Comparison of ENCODE assay signal across 35 mouse cellular contexts in genomic region chr7:49853342-49854181, GRCm38 (mm10). TPM values are rescaled to one million over a fixed set of nuclear protein-coding genes. Genes with fewer than 3 reads are reported as not detected.
DNase-seq lines count a peak whose midpoint lies in the region; ATAC-seq and TF ChIP-seq lines count a peak whose summit lies in the region.
"Had no signal": no experiment of that assay in that cellular context is flagged by ENCODE, and none has a peak within 500 bp of the region (broad histone marks: within the 10 kb centered on the region; RNA-seq: fewer than 3 reads in every experiment).

No protein-coding gene starts in this region.

- H3K4me3 ChIP-seq in heart, embryonic 15.5 days: no peak overlapping the region
- H3K4me3 ChIP-seq in heart, embryonic 12.5 days: no peak overlapping the region
- H3K4me3 ChIP-seq in MEL (ENCODE audit: control insufficient read depth in 1 of 2, insufficient read depth in 1 of 2, low read depth in 2 of 2, low read length in 2 of 2): no peak overlapping the region
- no peak overlapping the region for H3K4me3 ChIP-seq in liver, embryonic 15.5 days (replicated peaks)
- H3K4me3 ChIP-seq: embryonic facial prominence, embryonic 13.5 days; erythroblast, embryonic 14.5 days; forebrain, embryonic 13.5 days; heart, adult 2 months; intestine, embryonic 15.5 days had no signal

- TF ChIP-seq EP300 in MEL (IDR thresholded peaks at IDR 0.05; ENCODE audit: low read depth in 1 of 2, low read length in 2 of 2): peak; percentile 55 to 59; a peak in 3 of 4 replicates

- H3K9me3 ChIP-seq in heart, embryonic 15.5 days (replicated peaks): no peaks in the 10 kb centered on the region
- no peaks in the 10 kb centered on the region for H3K9me3 ChIP-seq in heart, embryonic 12.5 days (replicated peaks)
- no peaks in the 10 kb centered on the region for H3K9me3 ChIP-seq in MEL (replicated peaks; ENCODE audit: insufficient read depth, low read length)
- H3K9me3 ChIP-seq in liver, embryonic 15.5 days (replicated peaks): no peaks in the 10 kb centered on the region
- H3K9me3 ChIP-seq: embryonic facial prominence, embryonic 13.5 days; forebrain, embryonic 13.5 days; intestine, embryonic 15.5 days had no signal

- H3K9ac ChIP-seq in heart, embryonic 15.5 days: no peak overlapping the region
- H3K9ac ChIP-seq in heart, embryonic 12.5 days: no peak overlapping the region
- no peak overlapping the region for H3K9ac ChIP-seq in MEL (ENCODE audit: control insufficient read depth, low read depth, low read length, poor library complexity, severe bottlenecking)
- no peak overlapping the region for H3K9ac ChIP-seq in liver, embryonic 15.5 days
- H3K9ac ChIP-seq: embryonic facial prominence, embryonic 13.5 days; forebrain, embryonic 13.5 days; intestine, embryonic 15.5 days; lung, embryonic 14.5 days had no signal

- ATAC-seq in heart, embryonic 15.5 days (replicated peaks; ENCODE audit: insufficient number of reproducible peaks, insufficient read depth, low FRiP score, low read depth): 0 out of 2 replicates have a peak, but pooled peaks have one; percentile 47
- ATAC-seq in heart, embryonic 12.5 days (ENCODE audit: insufficient number of reproducible peaks, low FRiP score): no peak
- 0 out of 2 replicates have a peak, but pooled peaks have one; percentile 52 for ATAC-seq in erythroblast, adult 5-6 weeks (replicated peaks; ENCODE audit: low FRiP score, poor library complexity, severe bottlenecking)
- peak; percentile 67 for ATAC-seq in liver, embryonic 15.5 days (ENCODE audit: insufficient read depth)
- ATAC-seq: forebrain, embryonic 13.5 days; hindbrain, postnatal 0 days; intestine, embryonic 15.5 days; midbrain, embryonic 16.5 days had no signal

- no peaks in the 10 kb centered on the region for H3K27me3 ChIP-seq in heart, embryonic 15.5 days
- H3K27me3 ChIP-seq in heart, embryonic 12.5 days (replicated peaks): no peaks in the 10 kb centered on the region
- H3K27me3 ChIP-seq in MEL (ENCODE audit: control insufficient read depth in 1 of 2, insufficient read depth in 2 of 2, low read length in 2 of 2): no peaks in the 10 kb centered on the region
- H3K27me3 ChIP-seq in liver, embryonic 15.5 days: no peaks in the 10 kb centered on the region
- H3K27me3 ChIP-seq: embryonic facial prominence, embryonic 13.5 days; forebrain, embryonic 13.5 days; intestine, embryonic 15.5 days had no signal

- no peaks in the 10 kb centered on the region; the same call in 1 of the 2 replicates for H3K4me1 ChIP-seq in heart, embryonic 15.5 days (replicated peaks)
- peaks cover 5% of the 10 kb centered on the region for H3K4me1 ChIP-seq in heart, embryonic 12.5 days (replicated peaks)
- H3K4me1 ChIP-seq in MEL (ENCODE audit: control insufficient read depth in 1 of 2, insufficient read depth in 2 of 2, low read length in 2 of 2): peaks cover 9 to 17% of the 10 kb centered on the region in 2 experiments
- peaks cover 6% of the 10 kb centered on the region; the same call in 1 of the 2 replicates for H3K4me1 ChIP-seq in liver, embryonic 15.5 days (replicated peaks)
- H3K4me1 ChIP-seq: embryonic facial prominence, embryonic 13.5 days; forebrain, embryonic 13.5 days; intestine, embryonic 15.5 days had no signal

- DNase-seq in MEL (ENCODE audit: low read depth, low spot score): peak; percentile 47
- no peak for DNase-seq in retina, postnatal 1 day
- DNase-seq in embryo, embryonic 10.5 days (ENCODE audit: low spot score): no peak
- DNase-seq in urinary bladder, postnatal 10 days (ENCODE audit: low spot score): no peak
- DNase-seq: adrenal gland, adult 2 months; adrenal gland, postnatal 36 days; cerebellum, adult 9-11 months; gastrocnemius, postnatal 25 days; heart, adult 2 months; heart, postnatal 4 days; kidney, adult 2 months; kidney, postnatal 36 days; layer of hippocampus, postnatal 36 days; left cerebral cortex, postnatal 4 days; lung, embryonic 14.5 days; lung, postnatal 14 days; right cerebral cortex, postnatal 4 days; thymus, adult 2 months; thymus, postnatal 36 days had no signal

- no peak overlapping the region for H3K4me2 ChIP-seq in heart, embryonic 15.5 days
- H3K4me2 ChIP-seq in heart, embryonic 12.5 days: no peak overlapping the region
- H3K4me2 ChIP-seq in liver, embryonic 15.5 days: no peak overlapping the region
- H3K4me2 ChIP-seq: embryonic facial prominence, embryonic 13.5 days; forebrain, embryonic 13.5 days; intestine, embryonic 15.5 days; lung, embryonic 14.5 days; midbrain, embryonic 11.5 days had no signal

- H3K27ac ChIP-seq in heart, embryonic 15.5 days: 0 out of 2 replicates have a peak overlapping the region, but pooled peaks have one; percentile 33
- no peak overlapping the region for H3K27ac ChIP-seq in heart, embryonic 12.5 days (ENCODE audit: poor library complexity, severe bottlenecking)
- H3K27ac ChIP-seq in MEL (ENCODE audit: control insufficient read depth, low read depth, low read length): peak overlapping the region; percentile 37; the same call in 1 of the 2 replicates
- H3K27ac ChIP-seq in liver, embryonic 15.5 days (replicated peaks): peak overlapping the region; percentile 33; the same call in 1 of the 2 replicates
- H3K27ac ChIP-seq: embryonic facial prominence, embryonic 13.5 days; forebrain, embryonic 13.5 days; heart, adult 2 months; hindbrain, postnatal 0 days; intestine, embryonic 15.5 days; stomach, postnatal 0 days had no signal

- WGBS in heart, embryonic 15.5 days: 75% methylated on average over 5 of the region's 5 CpGs
- 65% methylated on average over 5 of the region's 5 CpGs for WGBS in heart, embryonic 12.5 days
- WGBS in liver, embryonic 15.5 days (ENCODE audit: insufficient replicate concordance): 38% methylated on average over 5 of the region's 5 CpGs

- no peak for TF ChIP-seq CTCF in MEL (IDR thresholded peaks at IDR 0.05 in 2 of 3, conservative IDR thresholded peaks at IDR 0.05 in 1 of 3; ENCODE audit: control insufficient read depth in 1 of 3, insufficient read depth in 1 of 3, low read depth in 2 of 3, low read length in 3 of 3, poor library complexity in 1 of 3, severe bottlenecking in 1 of 3)

- TF ChIP-seq RAD21 in MEL (IDR thresholded peaks at IDR 0.05; ENCODE audit: low read depth, low read length): no peak

- H3K36me3 ChIP-seq in heart, embryonic 15.5 days: peaks cover 7% of the 10 kb centered on the region
- peaks cover 28% of the 10 kb centered on the region for H3K36me3 ChIP-seq in heart, embryonic 12.5 days
- H3K36me3 ChIP-seq in MEL (ENCODE audit: control insufficient read depth in 1 of 2, insufficient read depth in 2 of 2, low read length in 2 of 2): peaks cover 22 to 33% of the 10 kb centered on the region in 2 experiments
- peaks cover 33% of the 10 kb centered on the region for H3K36me3 ChIP-seq in liver, embryonic 15.5 days (replicated peaks)

- H3K79me2 ChIP-seq in MEL (ENCODE audit: control insufficient read depth, insufficient read depth, low read length, poor library complexity): no peaks in the 10 kb centered on the region

- TF ChIP-seq POLR2A in MEL (IDR thresholded peaks at IDR 0.05; ENCODE audit: control insufficient read depth in 1 of 2, insufficient read depth in 1 of 2, low read depth in 1 of 2, low read length in 2 of 2, poor library complexity in 1 of 2): no peak

TF ChIP-seq in MEL, 35 proteins besides CTCF, POLR2A, EP300 and RAD21 (continues in another document):
- no peak for TF ChIP-seq POLR2AphosphoS5 (IDR thresholded peaks at IDR 0.05; ENCODE audit: borderline replicate concordance, low read depth, low read length)
- no peak for TF ChIP-seq SIN3A (IDR thresholded peaks at IDR 0.05; ENCODE audit: low read length)
- TF ChIP-seq CHD1 (IDR thresholded peaks at IDR 0.05; ENCODE audit: low read depth, low read length): no peak
- peak; percentile 60 for TF ChIP-seq ETS1 (IDR thresholded peaks at IDR 0.05; ENCODE audit: low read depth, low read length)
- TF ChIP-seq GABPA (IDR thresholded peaks at IDR 0.05; ENCODE audit: low read depth, low read length): no peak
- TF ChIP-seq BHLHE40 (IDR thresholded peaks at IDR 0.05; ENCODE audit: borderline replicate concordance, low read depth, low read length): no peak; the same call in 1 of the 2 replicates
- no peak for TF ChIP-seq MEF2A (IDR thresholded peaks at IDR 0.05; ENCODE audit: extremely low read depth, insufficient replicate concordance, low read depth, low read length, poor library complexity, severe bottlenecking)
- no peak for TF ChIP-seq ZKSCAN1 (IDR thresholded peaks at IDR 0.05; ENCODE audit: low read depth, low read length)
- TF ChIP-seq ZMIZ1 (IDR thresholded peaks at IDR 0.05; ENCODE audit: low read depth, low read length): 0 out of 2 replicates have a peak, but pooled peaks have one; percentile 1
- no peak for TF ChIP-seq MAZ (IDR thresholded peaks at IDR 0.05; ENCODE audit: low read depth, low read length)
- TF ChIP-seq ZC3H11A (IDR thresholded peaks at IDR 0.05; ENCODE audit: low read depth, low read length): no peak
- no peak for TF ChIP-seq TBP (IDR thresholded peaks at IDR 0.05; ENCODE audit: low read depth, low read length)
- TF ChIP-seq MXI1 (IDR thresholded peaks at IDR 0.05; ENCODE audit: low read depth, low read length): no peak
- TF ChIP-seq MYB (IDR thresholded peaks at IDR 0.05; ENCODE audit: low read depth, low read length): peak; percentile 40; the same call in 1 of the 2 replicates
- peak; percentile 77 for TF ChIP-seq GATA1 (IDR thresholded peaks at IDR 0.05; ENCODE audit: low read depth, low read length)
- no peak for TF ChIP-seq MAFK (IDR thresholded peaks at IDR 0.05; ENCODE audit: borderline replicate concordance, low read depth, low read length)
- no peak for TF ChIP-seq MAX (IDR thresholded peaks at IDR 0.05; ENCODE audit: low read length)
- no peak for TF ChIP-seq KAT2A (conservative IDR thresholded peaks at IDR 0.05; ENCODE audit: low read depth, low read length)
- TF ChIP-seq NELFE (IDR thresholded peaks at IDR 0.05; ENCODE audit: low read depth, low read length): no peak
- no peak; the same call in 1 of the 2 replicates for TF ChIP-seq TCF12 (IDR thresholded peaks at IDR 0.05; ENCODE audit: low read depth, low read length)
- no peak for TF ChIP-seq HCFC1 (IDR thresholded peaks at IDR 0.05; ENCODE audit: low read depth, low read length)
- peak; percentile 31 for TF ChIP-seq TAL1 (IDR thresholded peaks at IDR 0.05; ENCODE audit: low read length)

RNA-seq across cellular contexts. Expression of gene Slc6a5, which starts 56.4 kb away (rescaled TPM):
- 0.04 TPM in 1 of 2 replicates, not detected in the other for polyA plus RNA-seq in heart, embryonic 15.5 days (2015; fragmentation: Nextera tagmentation; extraction: Ambion mirVana)
- not detected in 2 replicates for polyA plus RNA-seq in heart, embryonic 12.5 days (2016; fragmentation: Nextera tagmentation; extraction: Ambion mirVana)
- not detected in 2 replicates for total RNA-seq in MEL (2012; rRNA removed)
- not detected for polyA plus RNA-seq in MEL (2012; ENCODE audit: insufficient read depth in 1 of 2, insufficient read length in 2 of 2, low read depth in 1 of 2, low replicate concordance in 2 of 2, missing spikeins in 1 of 2)
- not detected in 2 replicates for total RNA-seq in erythroblast, adult 5-6 weeks (2015; ENCODE audit: low replicate concordance)
- total RNA-seq in erythroblast, adult 5-6 weeks (2017; ENCODE audit: low replicate concordance): not detected in 2 replicates
- polyA plus RNA-seq in liver, embryonic 15.5 days (2015; fragmentation: Nextera tagmentation; extraction: Ambion mirVana): not detected in 2 replicates
- total RNA-seq: gastrocnemius, adult 18-20 months; gastrocnemius, postnatal 25 days; heart, adult 2 months; heart, postnatal 4 days; left cerebral cortex, postnatal 4 days; neutrophil, adult 5-6 weeks had no signal
- polyA plus RNA-seq: erythroblast, embryonic 14.5 days; forebrain, embryonic 13.5 days; heart, postnatal 0 days; intestine, embryonic 15.5 days; kidney, adult 2 months; lung, embryonic 14.5 days; midbrain, embryonic 11.5 days; spleen, adult 2 months; stomach, postnatal 0 days had no signal
